Mouse (Mus musculus) ES-E14 (cell line): ENCODE results near the gene Clec10a.
"Not testable (repeated sequence)": the region's sequence is repeated elsewhere in the genome, so short reads cannot be mapped to it uniquely, and the experiment has no call there.

ENCODE experiments used
- CHD2 ChIP-seq: IDR thresholded peaks from 2 replicates; pipeline ENCODE4 v1.6.1; 2014; ENCODE audit warnings: mild to moderate bottlenecking, low read depth, low read length, inconsistent platforms
- MAFK ChIP-seq: IDR thresholded peaks from 2 replicates; pipeline ENCODE4 v1.6.1; 2014; ENCODE audit warnings: mild to moderate bottlenecking, low read depth, low read length, inconsistent platforms; ENCODE audit not compliant: insufficient read depth

- TF ChIP-seq CHD2, MAFK: not testable (repeated sequence)
These were observed 13.5 kb downstream of the Clec10a start for GRCm38 (mm10) chr11:70169471-70169870.
